Mouse (Mus musculus) testis, adult 2 months (tissue): Measurements from ENCODE around the gene Gpr142.

Experiments
- CTCF ChIP-seq: fragments of 200-500 bp; IDR thresholded peaks from 2 replicates; pipeline ENCODE4 v1.5.1; 2012; ENCODE audit warnings: low read depth, mild to moderate bottlenecking, inconsistent platforms, low read length, moderate library complexity; ENCODE audit not compliant: control insufficient read depth, insufficient read depth, insufficient replicate concordance
- POLR2A ChIP-seq: fragments of 200-500 bp; IDR thresholded peaks from 2 replicates; pipeline ENCODE4 v1.6.1; 2012; ENCODE audit warnings: low read depth, mild to moderate bottlenecking, inconsistent platforms, low read length, moderate library complexity; ENCODE audit not compliant: control insufficient read depth

DNA sequence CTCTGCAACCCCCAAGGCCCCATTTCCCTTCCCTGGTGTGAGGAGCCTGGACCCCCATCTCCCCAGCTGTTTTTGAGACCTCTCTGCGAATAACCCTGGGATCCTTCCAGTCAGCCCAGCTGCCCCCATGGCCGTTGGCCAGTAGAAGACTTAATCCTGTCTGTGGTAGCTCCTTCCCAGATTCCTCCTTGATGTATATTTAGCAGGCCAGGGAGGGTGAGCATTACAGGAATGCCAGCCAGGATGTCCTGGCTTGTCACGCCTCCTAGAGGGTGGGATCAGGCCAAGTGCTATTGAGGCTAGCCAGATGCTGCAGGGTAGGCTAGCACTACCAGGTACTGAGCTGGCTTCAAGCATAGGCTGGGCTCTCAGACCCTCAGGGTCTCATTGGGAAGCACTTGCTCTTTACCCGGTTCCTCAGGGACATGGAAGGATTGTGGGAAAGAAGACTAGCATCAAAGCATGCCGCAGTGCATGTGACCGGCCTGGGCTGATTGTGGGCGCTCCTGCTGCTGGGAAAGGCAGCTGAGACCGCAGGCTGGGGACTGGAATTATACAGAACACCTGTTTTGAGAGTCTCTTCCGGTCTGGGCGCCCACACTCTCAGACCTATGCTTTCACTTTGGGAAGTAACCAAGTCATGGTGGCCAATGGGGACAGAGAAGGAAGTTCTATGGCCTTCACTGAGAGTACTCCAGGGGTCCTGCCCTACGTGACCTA, 16.3 kb downstream of the Gpr142 start:
- TF ChIP-seq CTCF, result no peak
- no peak for TF ChIP-seq POLR2A
